Mouse (Mus musculus): Measurements from ENCODE around the gene Mgat4a. TPM values are rescaled to one million over a fixed set of nuclear protein-coding genes. Genes with fewer than 3 reads are reported as not detected.

Gene Mgat4a
- total and polyA plus RNA-seq, 3 experiments: 22.3 to 23.2 (median 22.9) TPM

DNA sequence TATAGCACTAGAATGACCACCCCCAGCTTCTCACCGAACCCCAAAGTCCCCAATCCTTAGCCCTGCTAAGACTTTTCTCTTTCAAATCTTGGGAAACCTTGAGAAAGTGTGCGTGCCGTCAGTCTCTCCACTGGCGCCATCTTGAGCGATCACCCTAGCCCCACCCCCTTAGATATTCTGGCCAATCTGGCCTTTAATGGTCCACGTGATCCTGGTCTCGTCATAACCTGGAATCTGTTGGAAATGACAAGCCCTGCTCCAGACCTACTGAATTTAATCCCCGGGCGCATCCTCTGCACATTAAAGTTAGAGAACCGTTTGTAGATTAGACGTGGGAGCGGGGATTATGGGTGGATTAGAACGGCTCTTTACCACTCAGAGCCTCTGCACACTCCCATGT, 38.9 kb upstream of the Mgat4a start:
- TF ChIP-seq USF1 (IDR thresholded peaks at IDR 0.05; ENCODE audit: low read depth, low read length): no peak
- TF ChIP-seq IRF4 (IDR thresholded peaks at IDR 0.05; ENCODE audit: low read depth, low read length): no peak
- TF ChIP-seq USF2 (conservative IDR thresholded peaks at IDR 0.05; ENCODE audit: low read depth, low read length): no peak
- no peak for TF ChIP-seq UBTF (IDR thresholded peaks at IDR 0.05; ENCODE audit: low read depth, low read length)
- TF ChIP-seq NRF1 (IDR thresholded peaks at IDR 0.05; ENCODE audit: low read depth, low read length): no peak
- no peak for TF ChIP-seq CTCF (conservative IDR thresholded peaks at IDR 0.05 in 1 of 2, IDR thresholded peaks at IDR 0.05 in 1 of 2; ENCODE audit: low read depth in 2 of 2, low read length in 2 of 2)
- TF ChIP-seq PAX5 (IDR thresholded peaks at IDR 0.05; ENCODE audit: low read length): no peak
- H3K4me3 ChIP-seq (replicated peaks in 1 of 3; ENCODE audit: low read depth in 2 of 3, low read length in 2 of 3, poor library complexity in 1 of 3): no peak overlapping the region
- peaks cover 6 to 9% of the 10 kb centered on the region in 2 experiments; a peak in 3 of 4 replicates for H3K4me1 ChIP-seq (ENCODE audit: control insufficient read depth in 1 of 2, insufficient read depth in 2 of 2)
- H3K27me3 ChIP-seq (replicated peaks): no peaks in the 10 kb centered on the region
- in situ Hi-C loops (cut with MboI; ENCODE audit: low pct_ligation_motif_present, low pct_unique_long_range_greater_than_20kb, low sequenced_read_pairs) (no loop called here), dilution Hi-C loops (cut with MboI; ENCODE audit: extremely low pct_ligation_motif_present, extremely low pct_unique_long_range_greater_than_20kb, low sequenced_read_pairs) (no loop called here)
- H3K9ac ChIP-seq (ENCODE audit: insufficient read depth, low read depth): no peak overlapping the region
- peaks cover 0 to 1% of the 10 kb centered on the region in 2 experiments for H3K36me3 ChIP-seq (replicated peaks in 1 of 2; ENCODE audit: control insufficient read depth in 1 of 2, insufficient read depth in 1 of 2, low read length in 1 of 2)
- no peak overlapping the region for H3K4me2 ChIP-seq (ENCODE audit: insufficient read depth, low read depth, poor library complexity, severe bottlenecking)
- H3K79me2 ChIP-seq (replicated peaks; ENCODE audit: control insufficient read depth, extremely low read depth, insufficient read depth, poor library complexity, severe bottlenecking): no peaks in the 10 kb centered on the region
- DNase-seq (ENCODE audit: extremely low read depth): no peak
- H3K27ac ChIP-seq (ENCODE audit: insufficient read depth, low read depth): no peak overlapping the region
- peaks cover 12% of the 10 kb centered on the region for H3K9me3 ChIP-seq (replicated peaks; ENCODE audit: low read length)

DNA sequence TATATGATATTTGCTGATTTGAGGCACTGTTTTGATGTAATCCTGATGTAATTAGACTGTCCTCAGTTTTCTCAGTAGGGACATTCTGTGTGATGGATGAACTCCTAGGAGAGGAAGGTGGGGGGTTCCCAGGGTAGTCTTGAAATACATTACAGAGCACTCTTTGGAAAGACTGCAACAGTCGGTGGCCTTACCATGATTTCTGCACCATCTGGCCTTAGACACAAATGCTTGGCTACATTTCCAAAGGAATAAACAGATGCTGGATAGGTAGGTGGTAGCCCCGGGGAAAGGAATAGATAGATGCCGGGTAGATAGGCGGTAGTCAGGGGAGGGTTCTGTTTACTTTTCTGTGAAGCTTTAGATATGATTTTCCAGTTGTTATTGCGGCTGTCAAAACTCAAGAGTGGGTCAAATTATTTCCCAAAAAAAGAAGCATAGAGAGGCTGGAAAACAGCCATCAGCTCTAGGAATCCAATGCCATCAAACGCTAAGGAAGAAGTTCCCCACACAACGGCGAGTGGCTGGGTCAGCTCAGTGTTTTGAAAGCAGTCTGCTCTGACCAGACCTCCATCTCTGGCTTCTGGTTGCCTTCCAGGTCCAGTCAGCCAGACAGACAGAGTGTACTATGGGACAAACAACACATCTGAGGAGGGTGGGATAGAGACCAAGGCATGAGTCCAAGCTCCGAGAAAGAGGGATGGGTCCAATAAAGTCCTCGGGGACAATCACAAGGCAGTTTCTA, 31.9 kb upstream of the Mgat4a start:
- in situ Hi-C loops (cut with MboI; ENCODE audit: low pct_ligation_motif_present, low pct_unique_long_range_greater_than_20kb, low sequenced_read_pairs): no loop called here
- H3K36me3 ChIP-seq (replicated peaks in 1 of 2; ENCODE audit: control insufficient read depth in 1 of 2, insufficient read depth in 1 of 2, low read length in 1 of 2): no peaks in the 10 kb centered on the region

More for the DNA sequence above, 31.9 kb upstream of the Mgat4a start:
- dilution Hi-C loops (cut with MboI; ENCODE audit: extremely low pct_ligation_motif_present, extremely low pct_unique_long_range_greater_than_20kb, low sequenced_read_pairs): no loop called here
- Histone ChIP-seq H3K4me1 (ENCODE audit: control insufficient read depth in 1 of 2, insufficient read depth in 2 of 2) (peaks cover 5 to 10% of the 10 kb centered on the region in 2 experiments), H3K27me3 (replicated peaks) (no peaks in the 10 kb centered on the region), H3K4me3 (replicated peaks in 1 of 3; ENCODE audit: low read depth in 2 of 3, low read length in 2 of 3, poor library complexity in 1 of 3) (no peak overlapping the region), H3K4me2 (ENCODE audit: insufficient read depth, low read depth, poor library complexity, severe bottlenecking) (no peak overlapping the region), H3K27ac (ENCODE audit: insufficient read depth, low read depth) (no peak overlapping the region), H3K9ac (ENCODE audit: insufficient read depth, low read depth) (no peak overlapping the region), H3K79me2 (replicated peaks; ENCODE audit: control insufficient read depth, extremely low read depth, insufficient read depth, poor library complexity, severe bottlenecking) (no peaks in the 10 kb centered on the region), H3K9me3 (replicated peaks; ENCODE audit: low read length) (peaks cover 12% of the 10 kb centered on the region)
- no peak for DNase-seq (ENCODE audit: extremely low read depth)
- TF ChIP-seq MAFK (IDR thresholded peaks at IDR 0.05; ENCODE audit: insufficient replicate concordance, low read length) (no peak), ZKSCAN1 (IDR thresholded peaks at IDR 0.05; ENCODE audit: borderline replicate concordance, low read depth, low read length) (no peak), MYC (IDR thresholded peaks at IDR 0.05; ENCODE audit: low read depth, low read length) (no peak), USF1 (IDR thresholded peaks at IDR 0.05; ENCODE audit: low read depth, low read length) (no peak), MAX (IDR thresholded peaks at IDR 0.05; ENCODE audit: low read length) (no peak), CTCF (conservative IDR thresholded peaks at IDR 0.05 in 1 of 2, IDR thresholded peaks at IDR 0.05 in 1 of 2; ENCODE audit: low read depth in 2 of 2, low read length in 2 of 2) (no peak), HCFC1 (IDR thresholded peaks at IDR 0.05; ENCODE audit: low read depth, low read length) (no peak), ZC3H11A (IDR thresholded peaks at IDR 0.05; ENCODE audit: low read depth, low read length) (no peak), UBTF (IDR thresholded peaks at IDR 0.05; ENCODE audit: low read depth, low read length) (no peak), PAX5 (IDR thresholded peaks at IDR 0.05; ENCODE audit: low read length) (no peak), JUND (conservative IDR thresholded peaks at IDR 0.05; ENCODE audit: low read depth, low read length) (no peak), TCF12 (IDR thresholded peaks at IDR 0.05; ENCODE audit: low read depth, low read length) (no peak), RCOR1 (conservative IDR thresholded peaks at IDR 0.05; ENCODE audit: low read depth, low read length) (no peak), TBP (conservative IDR thresholded peaks at IDR 0.05; ENCODE audit: low read depth, low read length) (no peak), SMC3 (IDR thresholded peaks at IDR 0.05; ENCODE audit: low read depth, low read length) (no peak), IRF4 (IDR thresholded peaks at IDR 0.05; ENCODE audit: low read depth, low read length) (no peak), USF2 (conservative IDR thresholded peaks at IDR 0.05; ENCODE audit: low read depth, low read length) (no peak), BHLHE40 (IDR thresholded peaks at IDR 0.05; ENCODE audit: low read depth, low read length) (no peak), RAD21 (IDR thresholded peaks at IDR 0.05; ENCODE audit: low read depth, low read length) (no peak), ELF1 (IDR thresholded peaks at IDR 0.05; ENCODE audit: low read depth, low read length) (no peak)
